Mouse (Mus musculus): ENCODE measurements at regions not wholly inside any gene's neighbourhood (a gene's known extent, or its start where the extent isn't known, plus 50 kb on each side); places are given as distances from the start of the nearest gene placed in this dataset.

DNA sequence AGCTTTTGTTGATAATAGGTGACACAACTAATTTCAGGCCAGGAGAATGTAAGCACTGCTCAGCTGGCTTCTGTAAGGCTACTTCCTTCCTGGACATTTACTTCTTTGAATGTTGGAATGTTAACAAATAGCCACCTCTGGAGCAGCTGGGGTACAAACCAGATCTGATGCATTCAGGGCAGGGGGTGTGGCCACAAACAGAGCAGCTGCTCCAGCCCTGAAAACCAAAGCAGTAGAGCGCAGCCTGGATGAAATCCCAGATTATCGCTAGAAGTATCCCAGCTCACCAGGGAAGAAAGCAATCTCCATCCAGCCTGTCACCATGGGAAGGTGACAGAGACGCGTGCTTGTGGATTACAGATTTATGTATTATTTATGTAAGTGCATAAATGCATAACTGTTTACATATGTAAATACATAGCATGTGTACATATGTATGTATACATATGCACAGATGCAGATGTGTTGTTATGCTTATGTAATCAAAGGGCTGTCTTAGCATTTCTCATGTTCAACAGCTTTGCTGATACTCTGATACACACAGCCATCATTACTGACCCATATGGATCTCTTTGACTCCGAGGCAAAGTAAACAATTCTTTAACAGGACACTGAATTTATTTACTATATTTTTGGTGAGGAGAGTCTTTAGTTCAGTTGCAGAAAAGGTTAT, 143.5 kb downstream of the 1700129C05Rik start:
- TF ChIP-seq CTCF (IDR thresholded peaks at IDR 0.05; ENCODE audit: extremely low read depth, insufficient read depth, insufficient read length, insufficient replicate concordance) (no peak), POLR2A (IDR thresholded peaks at IDR 0.05; ENCODE audit: low read depth, low read length) (no peak)

Data from spleen, adult 2 months (tissue).